Mouse (Mus musculus) lung, adult 2 months (tissue): ENCODE data around the gene D16Ertd472e.

Experiments
- CTCF ChIP-seq: fragments of 200-500 bp; IDR thresholded peaks from 2 replicates; pipeline ENCODE4 v1.5.1; 2011; ENCODE audit warnings: mild to moderate bottlenecking, low read length, control low read depth; ENCODE audit not compliant: insufficient read depth
- POLR2A ChIP-seq: fragments of 200-500 bp; IDR thresholded peaks from 2 replicates; pipeline ENCODE4 v1.6.1; 2011; ENCODE audit warnings: low read depth, mild to moderate bottlenecking, control low read depth, low read length, borderline replicate concordance; ENCODE audit errors: extremely low read depth

DNA sequence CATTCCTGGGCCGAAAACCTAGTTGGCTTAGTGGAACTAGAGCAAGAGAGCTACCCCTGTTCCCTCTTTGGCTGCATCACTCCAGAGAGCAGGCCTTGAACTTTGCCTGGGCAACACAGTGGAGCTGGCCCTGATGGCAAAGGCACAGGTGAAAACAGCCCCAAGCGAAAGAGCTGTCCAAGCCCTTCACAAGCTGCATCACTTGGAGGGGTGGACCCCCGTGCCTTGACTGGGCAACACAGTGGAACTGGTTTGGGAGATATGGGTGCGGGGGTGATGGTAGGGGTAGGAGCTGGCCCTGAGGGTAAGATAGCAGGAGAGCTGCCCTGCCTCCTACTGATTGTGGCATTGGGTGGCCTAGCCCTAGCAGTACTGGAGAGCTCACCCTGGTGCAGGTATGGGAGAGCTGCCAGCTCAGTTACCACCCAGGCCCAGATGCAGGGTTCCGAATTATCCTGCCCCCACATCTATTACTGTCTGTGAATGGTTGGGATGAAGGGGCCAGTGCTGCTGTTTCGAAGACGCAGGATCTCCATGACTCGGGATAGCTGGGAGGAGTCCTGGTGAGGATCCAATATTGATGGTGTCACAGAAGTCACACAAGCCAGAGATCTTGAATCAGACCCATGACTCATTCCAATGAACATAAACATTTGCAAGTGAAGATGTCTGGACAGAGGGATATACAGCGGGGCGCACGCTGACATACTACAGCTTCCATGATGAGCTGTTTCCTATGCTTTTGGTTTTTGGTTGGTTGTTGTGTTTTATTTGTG lies 41.4 kb upstream of the D16Ertd472e start:
- no peak for TF ChIP-seq POLR2A
- no peak for TF ChIP-seq CTCF
